Mouse (Mus musculus): ENCODE measurements around the gene Mad2l2.

Mad2l2 gene

DNA sequence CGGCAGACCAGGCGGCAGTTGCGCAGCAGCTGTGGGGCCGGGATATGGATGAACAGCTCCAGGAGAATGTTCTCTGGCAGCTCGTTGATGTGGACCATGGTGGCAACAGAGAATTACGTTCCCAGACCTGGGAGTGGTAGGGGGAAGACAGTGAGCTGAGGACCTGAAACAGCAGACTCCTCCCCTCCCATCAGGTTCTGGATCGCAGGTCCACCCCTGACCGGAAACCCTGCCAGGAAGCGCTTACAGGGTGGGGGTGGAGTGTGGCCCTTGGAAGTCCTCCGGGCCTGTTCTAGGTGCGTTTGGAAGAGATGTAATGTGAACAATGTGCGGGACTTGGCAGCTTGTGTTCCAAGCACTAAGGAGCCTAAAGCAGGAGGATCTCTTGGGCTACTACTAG is 19.4 kb downstream of the Mad2l2 start:
- DNase-seq, result no peak

DNA sequence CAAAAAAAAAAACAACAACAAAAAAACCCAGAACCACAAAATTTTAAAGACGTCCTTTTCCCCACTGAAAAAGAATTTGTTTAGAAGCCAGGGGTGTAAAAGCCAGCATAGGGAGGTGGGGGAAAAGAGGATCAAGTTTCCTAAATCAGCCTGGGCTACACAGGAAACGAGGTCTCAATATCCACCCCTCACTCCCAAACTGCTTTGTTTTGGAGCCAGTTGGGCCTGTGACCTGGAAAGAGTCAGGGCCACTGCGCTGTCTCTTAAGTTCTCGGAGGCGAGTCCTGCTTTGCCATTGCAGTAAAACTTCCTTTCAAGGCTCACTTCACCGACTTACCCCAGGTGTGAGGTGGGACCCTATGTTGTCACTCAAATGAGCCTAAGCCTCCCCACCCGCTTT is 20.1 kb downstream of the Mad2l2 start:
- DNase-seq, result no peak

DNA sequence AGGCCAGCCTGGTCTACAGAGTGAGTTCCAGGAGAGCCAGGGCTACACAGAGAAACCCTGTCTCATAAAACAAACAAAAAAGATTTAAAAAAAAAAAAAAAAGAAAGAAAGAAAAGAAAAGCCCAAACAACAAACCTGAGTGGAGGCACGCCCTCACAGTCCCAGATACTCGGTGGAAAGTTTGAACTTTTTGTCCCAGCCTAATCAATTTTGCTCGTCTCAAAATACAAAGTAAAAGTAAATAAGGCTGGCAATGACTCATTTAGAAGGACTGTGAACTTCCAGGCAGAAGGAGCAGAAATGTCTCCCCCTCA is 20.7 kb downstream of the Mad2l2 start:
- DNase-seq, result no peak

DNA sequence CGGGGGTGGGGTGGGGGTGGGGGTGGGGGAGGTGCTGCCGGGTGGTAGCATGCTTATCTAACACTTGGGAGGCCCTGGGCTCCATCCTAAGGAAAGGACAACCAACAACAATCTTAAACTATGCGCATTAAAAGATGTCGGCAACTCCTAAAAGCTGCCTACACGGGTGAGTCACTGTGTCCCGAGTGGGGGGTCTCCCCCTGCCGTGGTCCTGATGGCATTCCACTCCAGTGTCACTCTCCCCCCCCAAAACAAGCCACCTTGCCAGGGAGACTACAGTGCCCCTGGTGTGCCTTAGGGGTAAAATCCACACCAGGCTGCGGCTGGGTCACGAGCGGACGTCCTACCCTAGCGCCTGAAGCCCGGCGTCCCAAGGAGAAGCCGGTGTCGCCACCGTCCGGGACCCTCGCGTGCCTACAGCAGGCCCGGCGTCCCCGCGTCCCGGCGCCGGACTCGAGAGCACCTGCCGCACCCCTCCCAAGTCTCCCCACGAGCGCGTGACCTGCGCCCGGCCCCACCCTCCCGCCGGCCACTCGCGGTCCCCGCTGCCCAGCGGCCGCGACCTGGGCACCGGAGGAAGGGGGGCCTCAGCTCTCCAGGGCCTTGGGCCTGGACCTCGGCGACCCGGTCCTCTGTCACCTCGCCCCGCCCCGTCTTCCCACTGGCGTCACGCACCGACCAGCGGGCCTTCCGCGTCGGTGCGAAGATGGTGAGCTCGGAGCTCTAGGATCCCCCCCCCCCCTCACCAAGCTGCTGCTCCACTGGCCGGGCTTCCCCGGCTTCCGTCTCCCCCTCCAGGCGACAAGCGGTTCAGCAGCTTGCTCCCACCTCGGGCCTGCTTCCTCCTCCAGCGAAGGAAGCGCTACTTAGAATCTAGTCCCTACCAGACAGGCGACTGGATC is 21.3 kb downstream of the Mad2l2 start, which contains the start of gene Fbxo6:
Gene Fbxo6 (minus strand): TSS at position 874 of the 902 bp plus-strand sequence.
- DNase-seq, result peak; percentile 91

DNA sequence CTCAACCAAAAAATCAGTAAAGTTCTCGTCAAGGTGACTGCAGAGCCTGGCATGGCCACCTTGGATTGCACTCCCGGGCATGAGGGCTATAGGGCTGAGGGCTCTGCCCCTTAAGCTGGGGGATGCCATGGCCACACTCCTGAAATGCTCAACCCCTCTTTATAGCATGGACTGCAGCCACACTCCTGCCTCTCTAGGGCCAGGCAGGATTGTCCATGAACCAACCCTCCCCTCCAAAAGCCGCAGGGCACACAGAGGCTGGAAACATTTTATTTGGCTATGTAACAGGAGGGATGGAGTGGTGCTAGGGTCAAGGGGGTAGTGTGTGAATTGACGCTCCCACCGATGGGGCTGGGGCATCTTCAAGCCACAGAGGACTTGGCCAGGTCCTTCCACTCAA is 22.4 kb downstream of the Mad2l2 start:
- DNase-seq, result no peak

DNA sequence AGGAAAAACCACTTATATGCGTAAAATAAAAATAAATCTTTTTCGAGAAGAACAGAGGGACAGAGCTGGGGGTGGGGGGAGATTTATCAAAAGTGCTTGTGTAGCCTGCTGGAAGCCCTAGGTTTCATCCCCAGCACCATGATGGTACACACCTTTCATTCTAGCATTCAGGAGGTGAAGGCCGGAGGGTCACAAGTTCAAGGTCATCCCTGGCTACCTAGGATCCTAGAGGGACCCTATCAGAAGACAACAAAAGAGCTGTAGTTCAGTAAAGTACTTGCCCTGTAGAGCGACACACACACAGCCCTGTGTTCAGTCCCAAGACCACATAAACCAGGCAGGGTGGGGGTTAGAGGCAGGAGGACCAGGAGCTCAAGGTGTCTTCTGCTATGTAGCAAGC is 23.8 kb downstream of the Mad2l2 start:
- no peak for DNase-seq

DNA sequence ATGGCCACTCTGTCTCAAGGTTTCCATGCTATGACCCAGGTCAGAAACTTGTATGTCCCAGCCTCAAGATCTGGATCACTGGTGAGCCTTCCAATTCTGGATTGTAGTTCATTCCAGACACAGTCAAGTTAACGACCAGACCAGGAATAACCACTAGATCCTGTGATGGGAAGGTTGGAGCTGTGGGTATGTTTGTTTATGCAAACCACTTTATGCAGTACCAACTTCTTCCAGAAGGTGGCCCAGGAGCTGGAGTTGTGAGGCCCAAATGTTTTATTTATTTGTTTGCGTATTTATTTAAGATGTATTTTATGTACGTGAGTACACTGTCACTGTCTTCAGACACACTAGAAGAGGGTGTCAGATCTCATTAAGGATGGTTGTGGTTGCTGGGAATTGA is 24.8 kb downstream of the Mad2l2 start:
- peak; percentile 69 for DNase-seq

DNA sequence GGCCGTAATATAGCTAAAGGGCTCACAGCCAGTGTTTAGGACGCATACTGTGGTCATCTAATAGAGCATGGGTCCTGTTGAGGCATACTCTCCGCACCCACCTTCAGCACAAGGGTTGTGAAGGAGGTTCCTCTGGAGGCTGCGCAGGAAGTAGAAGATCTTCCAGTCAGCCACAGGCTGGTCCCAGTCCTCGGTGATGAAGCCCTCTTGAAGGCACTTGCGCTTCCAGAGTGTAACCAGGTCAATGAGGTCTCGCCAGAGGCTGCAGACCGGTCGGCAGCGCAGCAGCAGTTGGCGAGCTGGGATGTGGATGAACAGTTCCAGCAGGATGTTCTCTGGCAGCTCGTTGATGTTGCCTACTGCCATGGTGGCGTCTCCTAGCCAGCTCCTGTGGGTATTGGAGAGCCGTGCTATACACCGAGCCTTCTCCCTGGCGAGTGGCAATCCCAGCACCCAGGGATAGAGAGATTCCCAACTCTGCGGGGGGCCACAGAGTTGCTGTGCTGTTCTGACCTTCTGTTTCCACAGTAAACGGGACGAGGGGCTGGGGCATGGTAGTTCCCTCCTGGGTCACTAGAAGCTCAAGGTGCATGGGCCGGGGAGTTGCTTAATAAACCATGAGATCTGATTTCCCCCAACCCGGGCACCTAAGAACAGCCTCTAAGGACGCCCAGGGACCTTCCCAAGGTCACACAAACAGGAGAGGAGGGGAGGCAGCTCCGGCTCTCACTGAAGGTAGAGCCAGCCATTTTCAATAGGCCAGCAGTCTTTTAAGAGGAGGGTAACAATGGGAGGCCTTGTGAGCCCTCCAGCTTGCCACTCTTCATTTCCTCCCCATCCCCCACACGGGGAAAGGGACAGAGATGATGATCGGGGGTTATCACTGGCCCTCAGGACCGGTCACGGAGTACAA is 28.5 kb downstream of the Mad2l2 start:
- DNase-seq, result peak; percentile 45

DNA sequence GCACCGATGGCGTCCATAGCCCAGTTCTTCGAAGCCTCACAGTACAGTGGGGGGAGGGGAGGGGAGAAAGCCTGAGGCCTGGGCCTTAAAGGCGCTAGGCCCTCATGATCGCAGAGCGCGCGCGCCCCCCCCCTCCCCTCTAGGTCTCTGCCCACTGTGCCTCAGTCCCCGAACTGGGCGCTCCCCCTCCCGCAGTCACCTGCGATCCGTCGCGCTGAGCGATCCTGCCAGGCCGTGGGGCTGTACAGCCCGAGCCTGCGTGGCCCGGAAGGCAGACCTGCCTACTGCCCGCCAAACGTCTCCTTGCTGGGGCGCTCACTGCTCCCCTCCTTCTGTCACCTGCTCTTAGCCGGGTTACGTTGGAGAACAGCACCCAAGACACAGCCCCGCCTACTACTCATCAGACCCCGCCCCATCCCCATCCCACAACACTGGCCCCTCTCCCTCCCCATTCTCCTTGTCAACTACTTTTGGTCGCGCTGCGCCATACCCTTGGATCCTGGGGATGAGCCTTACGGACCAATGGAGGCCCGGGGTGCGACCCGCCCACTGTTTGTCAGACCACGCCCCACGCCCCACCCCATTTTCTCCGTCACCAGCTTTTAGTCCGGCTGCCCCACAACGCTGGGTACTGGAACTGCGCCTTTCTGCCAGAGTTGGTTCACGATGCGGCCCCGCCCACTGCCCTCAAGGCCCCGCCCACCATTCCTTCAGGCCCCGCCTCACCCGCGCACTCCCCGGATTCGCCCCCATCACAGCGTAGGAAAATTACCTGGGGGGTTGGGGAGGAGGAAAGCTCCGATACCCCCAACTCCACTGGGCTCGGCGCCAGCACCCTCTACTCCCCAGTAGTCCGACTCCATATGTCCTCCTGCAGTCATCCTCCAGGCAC is 29.6 kb downstream of the Mad2l2 start:
- peak; percentile 95 for DNase-seq

DNA sequence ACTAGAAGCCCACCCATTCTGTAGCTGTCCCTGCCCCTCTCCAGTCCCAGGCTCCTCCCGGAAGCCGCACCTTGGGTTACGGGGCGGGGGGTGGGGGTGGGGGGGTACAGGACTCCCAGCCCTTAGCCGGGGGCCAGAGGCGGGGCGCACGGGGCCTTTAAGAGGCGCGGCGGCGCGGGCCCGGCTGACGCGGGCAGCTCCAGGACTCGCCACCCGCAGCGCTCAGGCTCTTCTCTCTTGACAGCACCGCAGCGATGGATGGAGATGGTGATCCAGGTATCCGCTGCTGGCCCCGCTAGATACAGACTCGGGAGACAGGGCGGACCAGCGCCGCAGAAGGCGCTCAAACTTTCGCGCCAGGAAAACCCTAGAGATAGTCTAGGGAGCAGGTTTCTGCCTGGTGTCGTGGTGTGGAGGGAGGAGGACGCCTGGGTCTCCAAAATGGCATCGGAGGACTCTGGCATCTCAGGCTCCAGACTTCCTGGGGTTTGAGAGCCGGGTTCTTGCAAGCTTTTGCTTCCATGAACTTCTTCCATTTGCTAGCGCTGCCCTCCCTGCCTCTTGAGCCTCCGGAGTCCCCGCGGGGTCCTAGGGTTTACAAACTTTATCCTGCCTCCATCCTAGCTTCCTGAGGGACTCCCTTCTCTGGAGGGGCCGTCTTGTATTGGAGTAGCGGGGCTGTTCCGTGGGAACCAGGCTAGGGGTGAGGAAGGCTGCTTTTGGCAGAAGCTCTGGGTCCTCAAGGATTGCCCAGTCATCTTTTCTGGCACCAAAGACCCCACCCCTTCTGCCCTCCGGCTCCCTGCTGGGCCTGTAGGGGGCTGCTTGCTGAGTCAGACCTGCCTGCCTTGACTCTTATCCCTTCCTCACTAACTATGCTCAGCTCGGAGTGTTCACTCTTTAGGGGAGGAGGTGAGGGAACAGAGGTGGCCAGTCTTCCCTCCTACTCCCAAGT is 30.5 kb downstream of the Mad2l2 start, which contains the start of the genes Fbxo44 and Fbxo2:
Gene Fbxo44 (minus strand): TSS at position 47 of the 955 bp plus-strand sequence.
Gene Fbxo2 (plus strand): TSS at position 186 of the 955 bp plus-strand sequence.
- peak; percentile 56 for DNase-seq

DNA sequence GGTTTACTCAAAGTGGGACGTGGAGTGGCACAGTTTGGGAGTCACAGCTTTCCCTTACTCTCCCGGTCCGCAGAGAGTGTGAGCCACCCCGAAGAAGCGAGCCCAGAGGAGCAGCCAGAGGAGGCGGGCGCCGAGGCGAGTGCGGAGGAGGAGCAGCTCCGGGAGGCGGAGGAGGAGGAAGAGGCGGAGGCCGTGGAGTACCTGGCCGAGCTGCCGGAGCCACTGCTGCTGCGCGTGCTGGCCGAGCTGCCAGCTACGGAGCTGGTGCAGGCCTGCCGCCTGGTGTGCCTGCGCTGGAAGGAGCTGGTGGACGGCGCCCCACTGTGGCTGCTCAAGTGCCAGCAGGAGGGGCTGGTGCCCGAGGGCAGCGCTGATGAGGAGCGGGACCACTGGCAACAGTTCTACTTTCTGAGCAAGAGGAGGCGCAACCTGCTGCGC is 33.8 kb downstream of the Mad2l2 start:
- peak; percentile 88 for DNase-seq

DNA sequence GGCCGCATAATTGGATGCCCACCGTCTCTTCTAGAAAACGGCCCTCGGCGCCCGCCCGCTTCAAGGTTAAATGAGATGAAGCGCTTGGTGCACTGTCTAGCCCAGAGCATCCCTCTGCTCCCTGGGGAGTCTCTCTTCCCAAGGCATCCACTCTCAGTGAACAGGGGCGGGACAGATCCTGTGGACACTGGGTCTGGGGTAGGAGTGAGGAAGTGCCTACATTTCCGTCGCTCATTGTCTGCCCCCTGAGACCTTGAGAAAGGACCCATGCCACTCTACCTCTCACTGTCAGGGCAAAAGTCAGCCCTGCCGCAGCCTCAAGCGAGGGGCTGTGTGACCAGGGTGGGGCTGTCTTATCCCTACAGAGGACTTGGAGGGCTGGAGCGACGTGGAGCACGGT is 34.3 kb downstream of the Mad2l2 start:
- DNase-seq, result no peak

DNA sequence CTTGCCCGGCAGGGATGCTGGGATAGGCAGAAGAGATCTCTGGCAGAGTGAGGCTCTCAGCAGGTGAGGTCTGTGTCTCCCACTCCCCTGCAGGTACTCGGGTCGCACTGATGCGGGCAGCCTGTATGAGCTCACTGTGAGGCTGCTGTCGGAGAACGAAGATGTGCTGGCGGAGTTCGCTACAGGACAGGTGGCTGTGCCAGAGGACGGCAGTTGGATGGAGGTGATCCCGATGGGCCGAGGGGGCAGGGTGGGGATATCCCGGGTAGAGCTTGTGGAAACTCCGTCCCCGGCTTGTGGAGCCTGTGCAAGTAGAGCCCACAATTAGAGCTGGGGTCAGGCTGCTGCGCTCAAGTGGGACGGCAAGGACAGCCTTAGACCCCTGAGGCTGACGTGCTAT is 35.4 kb downstream of the Mad2l2 start:
- no peak for DNase-seq

DNA sequence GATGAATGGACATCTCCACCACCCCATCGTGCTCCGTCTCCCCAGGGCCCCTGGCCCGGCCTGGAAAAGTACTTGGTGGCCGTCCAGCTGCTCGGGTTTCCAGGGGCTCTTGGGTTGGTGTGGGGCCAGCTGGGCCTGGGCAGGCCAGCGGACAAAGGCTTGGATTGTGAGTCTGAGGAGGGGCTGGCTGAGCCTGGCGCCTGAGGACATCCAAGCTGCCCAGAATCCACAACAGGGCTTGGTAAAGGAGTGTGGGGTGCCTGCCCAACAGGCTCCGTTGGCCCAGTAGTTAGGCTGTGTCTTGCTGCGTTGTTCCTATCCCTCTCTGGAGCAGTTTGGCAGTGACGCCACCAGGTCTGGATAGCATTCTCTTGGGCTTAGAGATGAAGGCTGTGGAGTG is 36.2 kb downstream of the Mad2l2 start:
- DNase-seq, result no peak

DNA sequence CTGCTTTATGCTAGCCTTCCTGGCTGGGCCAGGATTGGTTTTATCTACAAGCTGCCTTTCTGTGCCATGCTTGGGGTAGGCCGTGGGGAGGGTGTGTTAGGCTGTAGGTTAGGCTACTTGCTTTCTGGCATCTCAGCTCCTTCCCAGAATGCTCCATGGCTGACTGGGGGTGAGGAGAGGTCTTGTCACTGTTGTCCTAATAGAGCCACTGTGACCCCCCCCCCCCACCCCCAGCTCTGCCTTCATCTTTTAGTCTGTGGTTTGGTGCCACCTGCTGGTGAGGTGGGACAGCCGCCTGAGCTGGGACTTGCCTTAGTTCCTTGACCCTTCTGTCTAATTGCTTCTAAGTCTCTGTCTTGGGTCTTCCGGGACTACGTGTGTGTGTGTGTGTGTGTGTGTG is 36.8 kb downstream of the Mad2l2 start:
- peak; percentile 90 for DNase-seq

DNA sequence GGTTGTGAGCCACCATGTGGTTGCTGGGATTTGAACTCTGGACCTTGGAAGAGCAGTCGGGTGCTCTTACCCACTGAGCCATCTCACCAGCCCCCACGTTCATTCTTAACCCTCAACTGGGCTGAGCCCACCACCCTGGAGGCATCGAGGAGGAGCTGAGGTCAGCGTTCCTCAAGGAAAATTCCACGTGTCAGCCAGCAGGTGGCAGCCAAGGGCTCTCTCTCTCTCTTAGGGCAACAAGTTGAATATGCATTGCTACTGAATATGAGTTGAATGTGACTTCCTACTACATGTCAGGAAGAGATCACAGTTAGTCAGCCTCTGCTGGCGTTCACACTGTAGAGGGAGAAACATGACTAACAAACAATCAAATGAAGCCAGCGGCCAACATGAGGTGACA is 38.1 kb downstream of the Mad2l2 start:
- DNase-seq, result peak; percentile 87

DNA sequence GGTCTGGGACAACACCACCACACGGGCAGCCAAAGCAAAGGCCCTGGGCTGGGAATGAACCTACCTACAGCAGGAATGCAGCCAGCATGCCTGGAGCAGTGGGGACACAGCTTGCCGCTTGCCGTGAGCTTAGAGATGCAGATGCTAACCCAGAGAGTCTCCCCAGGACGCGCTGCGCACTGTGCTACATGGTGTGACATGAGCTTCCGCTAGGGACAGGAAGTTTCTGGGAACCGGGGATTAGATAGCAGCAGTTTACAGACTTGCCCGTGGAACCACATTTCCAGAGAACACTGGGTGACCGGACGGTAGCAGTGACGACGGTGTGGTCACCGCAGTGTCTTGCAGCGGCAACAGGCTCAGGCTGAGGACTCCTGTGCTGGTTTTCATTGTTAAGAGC is 39.4 kb downstream of the Mad2l2 start:
- DNase-seq, result no peak

DNA sequence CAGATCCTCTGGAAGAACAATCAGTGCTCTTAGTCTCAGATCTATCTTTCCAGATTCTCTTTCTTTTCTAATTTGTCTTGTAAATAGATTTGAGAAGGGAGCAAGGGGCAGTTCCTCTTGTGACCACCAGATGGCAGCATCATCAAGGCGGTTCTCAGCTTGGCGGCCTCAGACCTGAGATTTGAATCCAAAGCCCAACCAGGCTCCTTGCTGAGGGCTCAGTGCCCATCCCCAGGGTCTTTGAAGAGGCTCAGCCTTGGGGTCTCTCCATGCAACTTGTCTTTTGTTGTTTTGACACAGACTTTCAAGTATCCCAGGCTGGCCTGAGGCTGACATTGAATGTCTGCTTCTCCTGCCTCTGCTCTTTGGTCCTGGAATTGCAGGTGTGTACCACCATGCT is 40.7 kb downstream of the Mad2l2 start:
- DNase-seq, result peak; percentile 64

DNA sequence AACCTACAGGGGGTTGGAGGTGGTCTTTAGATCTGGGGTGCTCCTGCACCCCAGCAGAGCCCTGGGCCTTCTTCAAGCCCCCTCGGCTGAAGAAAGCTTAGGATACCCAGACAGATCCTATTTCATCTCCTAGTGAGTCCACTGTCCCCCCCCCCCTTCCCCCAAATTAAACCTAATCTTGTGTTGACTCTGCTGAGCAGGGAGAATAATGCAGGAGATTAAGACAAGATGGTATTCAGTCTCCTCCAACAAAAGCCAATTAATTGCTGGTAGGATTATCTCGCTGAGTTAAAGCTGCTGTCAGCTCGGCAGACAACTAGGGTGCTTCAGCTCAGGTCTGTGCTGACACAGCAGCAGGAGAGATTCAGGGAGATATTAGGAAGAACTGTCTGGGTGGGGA is 41.1 kb downstream of the Mad2l2 start:
- no peak for DNase-seq

DNA sequence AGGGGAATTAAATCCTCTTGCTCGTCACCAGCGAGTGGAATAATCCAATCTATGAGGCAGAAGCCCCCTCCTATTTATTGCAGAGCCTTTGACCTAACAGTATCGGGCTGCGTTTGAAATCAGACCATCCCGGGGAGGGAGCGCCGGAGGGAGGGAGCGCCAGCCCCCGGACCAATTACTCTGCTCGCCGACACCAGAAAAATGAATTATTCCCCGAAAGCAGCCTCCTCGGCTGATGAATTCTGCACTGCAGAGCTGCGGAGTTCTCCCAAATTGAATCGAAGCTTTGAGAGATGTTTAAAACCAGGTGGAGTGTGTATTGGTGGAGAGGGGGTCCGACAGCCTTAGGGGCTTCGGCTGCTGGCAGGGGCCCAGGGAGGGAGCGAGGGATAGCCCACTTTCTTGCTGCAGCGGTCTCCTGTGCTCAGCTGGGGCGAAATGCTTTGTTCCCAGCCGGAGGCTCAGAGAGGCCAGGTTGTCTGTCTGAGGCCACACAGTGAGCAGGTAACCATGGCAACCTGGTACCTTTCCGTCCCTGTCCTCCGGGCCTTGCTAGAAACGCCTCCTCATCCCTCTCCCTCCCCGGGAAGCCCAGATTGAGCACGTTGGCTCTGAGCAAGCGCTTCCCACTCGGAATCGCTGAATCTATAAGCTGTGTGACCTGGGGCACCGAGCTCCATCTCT is 43.8 kb downstream of the Mad2l2 start:
- DNase-seq, result no peak

DNA sequence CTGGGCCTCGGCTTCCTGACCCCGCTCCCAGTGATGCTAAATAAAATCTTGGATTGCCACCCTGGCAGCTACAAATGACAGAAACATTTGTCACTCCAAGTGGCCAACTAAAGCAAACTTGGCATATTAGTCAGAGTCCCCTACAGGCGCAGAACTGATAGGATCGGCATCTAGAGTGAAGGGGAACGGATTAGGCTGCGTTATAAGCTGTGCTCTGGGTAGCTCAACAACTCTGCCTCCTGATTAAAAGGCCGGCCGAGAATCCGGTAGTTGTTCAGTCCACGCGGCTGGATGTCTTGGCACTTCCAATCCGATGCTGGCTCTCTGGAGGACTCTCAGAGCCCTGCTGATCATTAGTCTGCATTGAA is 44.3 kb downstream of the Mad2l2 start:
- DNase-seq, result no peak

Measured in thymus, postnatal 4 days (tissue).